Mouse (Mus musculus) cerebellum, postnatal 14 days (tissue): ENCODE data around the gene Caml.
"Not testable (repeated sequence)": the region's sequence is repeated elsewhere in the genome, so short reads cannot be mapped to it uniquely, and the experiment has no call there.

Experiments used
- DNase-seq, 2 experiments: peaks; one replicate each; pipeline ENCODE4 v3.0.0; 2021; ENCODE audit warnings: mixed read lengths in 2 of 2

The Caml gene

DNA sequence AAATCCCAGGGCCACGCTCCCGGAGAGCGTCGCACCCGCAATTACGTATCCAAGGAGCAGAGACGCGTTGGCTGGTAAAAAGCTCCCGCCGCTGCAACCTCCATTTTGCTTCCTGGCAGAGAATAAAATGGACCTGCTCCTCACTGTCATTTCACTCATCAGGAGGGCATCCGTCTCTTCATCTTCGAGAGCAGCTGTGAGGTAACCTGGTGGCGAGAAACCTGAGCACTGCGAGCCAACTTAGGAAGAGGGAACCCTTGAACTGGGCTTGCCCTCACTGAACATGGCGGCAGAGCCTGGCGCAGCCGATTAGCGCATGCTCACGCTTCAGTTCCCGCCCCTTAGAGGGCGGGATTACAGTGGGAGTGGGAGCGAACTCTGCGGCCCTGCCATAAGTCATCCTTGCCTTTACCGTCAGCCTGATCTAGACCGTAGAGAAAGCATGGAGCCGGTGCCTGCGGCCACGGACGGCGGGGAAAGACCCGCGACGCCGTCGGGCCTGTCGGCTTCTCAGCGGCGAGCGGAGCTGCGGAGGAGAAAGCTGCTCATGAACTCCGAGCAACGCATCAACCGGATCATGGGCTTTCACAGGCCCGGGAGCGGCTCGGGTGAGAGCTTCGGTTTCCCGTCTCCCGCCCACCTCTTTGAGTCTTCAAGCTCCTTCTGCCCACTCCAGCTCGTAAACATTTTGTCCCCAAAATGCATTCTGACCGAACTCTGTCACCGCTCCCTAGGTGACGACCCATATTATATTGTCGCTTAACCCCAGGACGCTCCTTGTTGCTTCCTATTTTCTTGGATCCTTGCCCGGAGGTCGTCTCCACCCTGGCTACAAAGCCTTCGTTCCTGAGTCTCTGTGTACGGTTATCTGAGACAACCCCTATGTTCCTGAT lies at the start of gene Caml:
Gene Caml, plus strand, starts transcription at position 357 of the 893 bp plus-strand sequence.
- peak; percentile 86 to 90 for DNase-seq

DNA sequence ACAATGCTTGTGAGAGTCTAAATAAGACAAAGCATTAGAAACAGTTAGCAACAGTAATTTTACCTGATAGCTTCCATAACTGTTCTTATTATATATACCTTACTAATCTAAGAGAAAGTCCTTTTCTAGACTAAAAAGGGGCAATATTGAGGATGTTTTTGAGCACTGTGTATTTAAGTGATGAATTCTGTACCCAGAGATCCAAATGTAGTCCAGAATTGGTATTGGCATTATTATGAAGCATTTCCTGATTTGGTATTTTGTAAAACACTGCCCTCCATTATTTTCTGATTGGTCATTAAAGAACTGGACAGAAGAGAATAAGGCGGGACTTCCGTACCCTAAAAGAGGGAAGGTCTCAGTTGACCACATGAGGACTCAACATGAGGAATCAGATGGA lies 49.4 kb upstream of the Caml start, which contains the start of gene Tmed9:
Gene Tmed9, plus strand, starts transcription at position 301 of the 400 bp plus-strand sequence.
- no peak for DNase-seq

DNA sequence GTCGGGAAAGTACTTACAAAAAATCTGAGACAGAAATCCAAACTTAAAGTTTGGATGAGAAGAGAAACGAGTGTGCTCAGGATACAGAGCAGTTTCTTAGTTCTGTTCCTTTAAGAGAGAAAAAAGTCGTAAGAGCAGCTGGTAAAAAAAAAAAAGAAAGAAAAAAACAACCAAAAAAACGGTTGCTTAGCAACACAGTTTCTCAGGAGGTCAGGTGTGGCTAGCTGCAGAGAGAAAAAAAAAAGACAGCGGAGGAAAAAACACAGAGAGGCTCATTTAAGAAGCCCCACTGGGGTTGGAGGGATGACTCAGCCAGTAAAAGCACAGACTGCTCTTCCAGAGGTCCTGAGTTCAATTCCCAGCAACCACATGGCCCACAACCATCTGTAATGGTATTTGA lies 48.5 kb upstream of the Caml start:
- DNase-seq, result no peak

DNA sequence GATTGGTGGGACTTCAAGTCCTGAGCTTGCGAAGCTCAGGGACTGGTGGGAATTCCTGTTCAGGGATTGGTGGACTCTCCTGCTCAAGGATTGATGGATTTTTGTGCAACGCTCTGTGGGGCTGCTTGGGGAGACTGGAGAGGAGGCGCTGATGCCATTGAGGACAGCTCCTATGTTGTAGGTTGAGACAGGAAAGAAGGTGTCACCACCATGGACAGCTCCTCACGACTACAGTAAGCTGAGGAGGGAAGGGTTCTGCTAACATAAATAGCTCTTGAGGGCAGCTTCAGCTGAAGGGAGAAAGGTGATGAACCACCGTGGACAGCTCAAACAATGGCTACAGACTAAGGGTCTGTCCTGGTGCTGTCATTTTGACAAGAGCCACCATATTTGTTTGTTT lies 46.9 kb upstream of the Caml start:
- no peak for DNase-seq

DNA sequence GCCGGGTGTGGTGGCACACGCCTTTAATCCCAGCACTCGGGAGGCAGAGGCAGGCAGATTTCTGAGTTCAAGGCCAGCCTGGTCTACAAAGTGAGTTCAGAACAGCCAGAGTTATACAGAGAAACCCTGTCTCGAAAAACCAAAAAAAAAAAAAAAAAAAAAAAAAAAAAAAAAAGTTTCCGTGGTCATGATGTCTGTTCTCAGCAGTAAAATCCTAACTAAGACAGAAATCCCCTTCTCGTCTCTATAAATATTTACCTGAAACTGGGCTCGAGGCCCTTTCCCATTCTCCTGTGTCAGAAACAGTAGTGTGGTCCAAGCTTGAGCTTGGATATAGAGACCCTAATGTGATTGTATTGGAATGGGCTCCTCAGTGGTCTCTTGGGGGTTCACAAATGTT lies 45.9 kb upstream of the Caml start:
- not testable (repeated sequence) for DNase-seq

DNA sequence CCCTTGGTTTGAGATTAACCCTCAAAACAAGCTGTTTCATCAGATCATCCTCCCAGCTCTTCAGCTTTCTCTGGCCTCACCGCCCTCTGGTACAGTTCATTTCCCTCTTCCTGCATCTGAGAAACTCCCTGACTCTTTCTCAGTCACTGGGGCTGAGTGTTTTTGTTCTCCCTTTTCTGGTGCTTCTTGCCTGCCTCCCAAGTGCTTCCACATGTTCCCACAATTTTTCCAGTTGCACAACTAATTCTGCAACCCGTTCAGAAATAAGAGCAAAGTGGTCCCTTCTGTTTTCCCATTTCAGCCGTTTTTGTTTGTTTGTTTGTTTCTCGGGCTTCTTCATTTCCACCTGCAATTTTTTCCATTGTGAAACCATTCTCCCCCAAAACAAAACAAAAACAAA lies 44.7 kb upstream of the Caml start:
- DNase-seq, result no peak

DNA sequence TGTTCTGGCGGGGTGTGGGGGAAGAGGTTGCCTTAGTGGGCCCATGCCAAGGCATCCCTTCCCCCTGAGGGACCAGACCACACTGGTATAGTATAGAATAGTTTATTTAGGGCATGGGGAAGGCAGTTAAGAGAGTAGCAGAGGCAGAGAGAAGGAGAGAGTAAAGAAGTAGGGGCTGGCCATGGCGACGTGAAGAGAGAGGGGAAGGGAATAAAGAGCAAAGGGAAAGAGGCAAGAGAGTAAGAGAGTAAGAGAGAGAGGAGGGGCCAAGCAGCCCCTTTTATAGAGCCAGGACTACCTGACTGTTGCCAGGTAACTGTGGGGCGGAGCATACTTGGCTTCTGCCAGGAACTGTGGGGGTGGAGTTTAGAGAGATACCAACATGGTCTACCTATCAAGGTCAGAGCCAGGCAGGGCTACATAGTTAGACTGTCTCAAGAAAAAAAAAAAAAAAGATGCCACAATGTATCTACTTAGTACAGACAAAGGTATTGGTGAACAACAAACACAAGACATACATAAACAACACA lies 30.8 kb upstream of the Caml start:
- peak in 1 of 2 experiments; percentile 26 for DNase-seq

DNA sequence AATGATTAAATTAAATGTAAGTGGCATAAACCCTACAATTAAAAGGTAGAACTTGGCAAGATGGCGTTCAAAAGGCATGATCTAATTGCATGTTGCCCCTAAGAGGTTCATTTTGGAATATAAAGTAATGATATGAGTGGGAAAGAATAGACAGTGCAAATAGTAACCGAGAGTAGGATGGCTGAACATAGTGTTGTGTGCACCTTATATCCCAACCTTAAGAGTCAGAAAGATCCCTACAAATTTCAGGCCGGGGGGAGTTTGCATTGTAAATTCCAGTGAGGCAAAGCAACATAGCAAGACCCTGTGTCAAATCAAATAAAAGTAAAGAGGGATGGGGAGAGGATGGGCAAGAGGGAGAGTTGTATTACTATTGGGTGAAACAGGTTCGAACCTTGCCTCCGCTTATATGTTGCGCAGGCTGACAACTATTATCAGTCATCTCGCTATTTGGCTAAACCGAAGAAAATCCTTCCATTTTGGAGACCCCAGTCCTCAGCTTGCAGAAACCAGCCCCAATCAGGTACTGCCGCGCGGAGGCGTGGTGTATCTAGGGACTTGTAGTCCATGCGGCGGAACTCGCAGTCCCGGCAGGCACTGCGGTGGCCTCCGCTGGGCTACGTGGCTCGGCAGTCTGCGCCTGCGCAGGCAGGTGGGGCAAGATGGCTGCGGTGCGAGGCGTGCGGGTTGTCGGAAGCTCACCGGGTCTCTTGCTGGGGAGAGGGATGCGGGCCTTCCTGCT lies 30.1 kb upstream of the Caml start:
- DNase-seq, result peak; percentile 98 to 99

DNA sequence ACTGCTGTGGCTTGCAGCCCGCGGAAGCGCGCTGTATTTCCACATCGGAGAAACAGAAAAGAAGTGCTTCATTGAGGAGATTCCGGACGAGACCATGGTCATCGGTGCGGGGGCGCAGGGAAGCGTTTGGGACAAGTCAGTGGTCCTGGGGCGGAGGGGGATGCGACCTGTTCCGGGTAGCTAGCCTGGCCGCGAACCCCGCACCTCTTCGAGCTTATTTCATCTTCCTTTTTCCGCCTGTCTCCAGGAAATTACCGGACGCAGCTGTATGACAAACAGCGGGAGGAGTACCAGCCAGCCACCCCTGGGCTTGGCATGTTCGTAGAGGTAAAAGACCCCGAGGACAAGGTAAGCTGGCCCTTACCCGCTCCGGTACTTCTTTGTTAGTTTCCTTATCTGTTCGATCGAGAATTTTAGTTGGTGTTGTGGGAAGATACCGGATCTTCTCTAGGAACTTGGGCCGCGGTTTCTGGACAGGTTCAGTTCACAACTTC lies 29.5 kb upstream of the Caml start:
- DNase-seq, result no peak

DNA sequence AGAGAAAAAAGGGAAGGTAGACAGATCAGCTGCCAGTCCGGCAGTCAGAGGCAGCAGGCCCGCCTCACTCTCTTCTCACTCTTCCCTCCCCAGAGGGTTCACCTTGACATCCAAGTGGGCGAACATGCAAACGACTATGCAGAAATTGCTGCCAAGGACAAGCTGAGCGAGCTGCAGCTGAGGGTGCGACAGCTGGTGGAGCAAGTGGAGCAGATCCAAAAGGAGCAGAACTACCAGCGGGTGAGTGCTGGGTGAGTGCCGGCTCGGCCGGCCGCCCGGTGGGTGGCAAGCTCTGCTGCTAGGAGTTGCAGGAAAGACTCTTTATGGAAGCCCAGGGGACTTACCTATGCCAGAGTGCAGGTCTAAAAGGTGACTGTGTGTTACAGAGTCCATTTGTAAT lies 27.4 kb upstream of the Caml start:
- DNase-seq, result peak; percentile 87 to 88

DNA sequence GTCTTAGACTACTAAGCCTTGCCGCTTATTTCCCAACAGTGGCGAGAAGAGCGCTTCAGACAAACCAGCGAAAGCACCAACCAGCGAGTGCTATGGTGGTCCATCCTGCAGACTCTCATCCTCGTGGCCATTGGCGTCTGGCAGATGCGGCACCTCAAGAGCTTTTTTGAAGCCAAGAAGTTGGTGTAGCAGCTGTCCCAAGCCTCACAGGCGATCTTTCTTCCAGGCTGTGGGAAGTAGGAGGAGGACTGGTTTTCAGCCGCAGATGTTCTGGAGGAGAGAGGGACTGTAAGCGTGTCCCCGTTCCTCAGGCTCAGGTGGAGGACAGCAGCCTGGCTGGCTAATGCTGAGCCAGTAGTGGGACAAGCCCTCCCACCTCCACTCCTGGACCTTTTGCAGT lies 26.0 kb upstream of the Caml start:
- no peak for DNase-seq

DNA sequence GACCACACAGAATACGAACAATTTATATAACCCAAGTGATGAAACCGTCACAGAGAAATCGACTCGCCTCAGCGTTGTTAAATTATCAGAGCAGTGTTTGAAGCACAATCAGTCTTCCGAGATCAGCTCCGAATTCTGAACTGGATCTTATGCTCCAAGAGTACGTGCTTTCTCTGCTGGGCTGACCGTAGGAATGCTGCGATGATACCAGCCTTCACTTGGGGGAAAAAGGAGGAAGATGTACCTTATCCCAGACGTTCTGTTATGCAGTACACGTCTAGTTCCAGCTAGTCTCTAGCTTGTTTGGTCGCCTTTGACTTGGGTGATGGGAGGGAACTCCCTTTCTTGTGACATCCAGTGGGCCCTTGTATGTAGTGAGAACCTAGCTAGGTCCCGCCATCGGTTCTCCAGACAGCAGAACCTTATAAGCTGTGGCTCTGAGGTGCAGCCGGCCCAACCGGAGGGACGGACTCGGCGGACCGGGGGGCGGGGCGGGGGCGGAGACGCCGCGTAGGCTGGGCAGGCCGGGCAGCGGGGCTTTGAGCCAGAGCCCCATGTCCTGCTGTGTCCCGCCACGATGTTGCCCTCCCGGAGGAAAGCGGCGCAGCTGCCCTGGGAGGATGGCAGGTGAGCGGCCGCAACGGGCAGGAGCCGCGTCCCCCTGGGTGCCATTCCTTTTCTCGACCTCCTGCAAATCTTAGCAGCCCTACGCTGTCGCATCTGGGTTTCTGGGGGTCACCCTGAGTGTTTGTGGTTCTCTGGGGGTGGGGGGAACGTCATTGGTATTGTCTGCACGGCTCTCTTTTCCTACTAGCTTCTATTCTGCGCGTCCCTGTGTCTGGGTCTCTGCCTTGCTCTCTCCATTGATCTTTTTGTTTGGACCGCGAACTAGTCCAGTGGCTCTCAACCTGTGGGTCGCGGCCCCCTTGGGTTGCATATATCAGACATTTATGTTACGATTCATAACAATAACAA lies 23.0 kb upstream of the Caml start, which contains the start of gene B4galt7:
Gene B4galt7, plus strand, starts transcription at position 331 of the 975 bp plus-strand sequence.
- peak; percentile 92 for DNase-seq

DNA sequence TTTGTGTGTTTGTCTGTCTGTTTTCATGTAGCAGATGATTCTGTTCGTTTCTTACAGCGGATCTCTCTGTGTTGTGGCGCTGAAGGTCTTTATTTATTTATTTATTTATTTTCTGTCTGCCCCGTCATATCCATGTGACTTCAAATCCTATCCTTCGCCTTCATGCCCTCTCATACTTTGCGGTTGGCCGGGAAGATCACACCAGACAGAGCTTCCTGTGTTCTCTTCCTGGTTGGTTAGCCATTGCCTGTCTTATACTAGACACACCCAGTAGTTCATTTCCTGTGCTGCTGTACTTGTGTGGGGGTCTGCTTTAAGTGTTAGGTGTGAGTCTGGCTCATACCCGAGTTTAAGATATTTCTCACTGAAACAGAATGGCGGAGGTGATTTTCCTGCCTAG lies 22.1 kb upstream of the Caml start:
- DNase-seq, result peak in 1 of 2 experiments; percentile 11

DNA sequence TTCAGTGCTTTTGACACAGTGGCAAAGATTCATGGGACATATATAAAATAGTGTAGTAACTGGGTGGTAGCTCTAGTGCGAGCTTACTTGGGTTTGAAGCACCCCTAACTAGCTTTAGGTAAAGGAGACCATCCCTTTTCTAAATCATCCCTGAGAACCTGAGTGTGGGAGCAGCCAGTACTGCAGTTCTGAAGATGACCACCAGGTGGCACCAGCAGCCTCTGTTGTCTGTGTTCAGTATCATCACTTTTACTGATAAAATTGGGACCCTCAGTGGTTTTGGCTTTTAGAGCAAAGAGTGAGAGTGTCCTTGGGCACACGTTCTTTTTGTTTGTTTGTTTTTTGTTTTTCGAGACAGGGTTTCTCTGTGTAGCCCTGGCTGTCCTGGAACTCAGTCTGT lies 21.2 kb upstream of the Caml start:
- peak; percentile 93 to 96 for DNase-seq

DNA sequence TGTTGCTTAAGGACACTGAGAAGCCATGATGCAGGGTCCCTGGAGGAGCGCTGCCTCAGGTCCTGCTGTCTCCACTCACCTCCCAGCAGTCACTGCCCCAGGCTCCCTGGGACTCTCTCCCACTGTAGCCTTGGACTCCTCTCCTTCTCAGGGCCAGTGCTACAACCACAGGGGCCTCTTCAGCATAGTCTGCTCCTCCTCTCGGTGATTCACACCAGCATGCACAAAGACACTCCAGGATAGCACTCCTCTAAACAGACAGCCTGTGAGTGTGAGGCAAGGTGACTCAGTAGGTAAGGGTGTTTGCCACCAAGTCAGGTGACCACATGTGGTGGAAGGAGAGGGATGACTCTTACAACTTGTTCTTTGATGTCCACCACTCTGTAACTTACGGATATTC lies 18.2 kb upstream of the Caml start:
- no peak for DNase-seq

DNA sequence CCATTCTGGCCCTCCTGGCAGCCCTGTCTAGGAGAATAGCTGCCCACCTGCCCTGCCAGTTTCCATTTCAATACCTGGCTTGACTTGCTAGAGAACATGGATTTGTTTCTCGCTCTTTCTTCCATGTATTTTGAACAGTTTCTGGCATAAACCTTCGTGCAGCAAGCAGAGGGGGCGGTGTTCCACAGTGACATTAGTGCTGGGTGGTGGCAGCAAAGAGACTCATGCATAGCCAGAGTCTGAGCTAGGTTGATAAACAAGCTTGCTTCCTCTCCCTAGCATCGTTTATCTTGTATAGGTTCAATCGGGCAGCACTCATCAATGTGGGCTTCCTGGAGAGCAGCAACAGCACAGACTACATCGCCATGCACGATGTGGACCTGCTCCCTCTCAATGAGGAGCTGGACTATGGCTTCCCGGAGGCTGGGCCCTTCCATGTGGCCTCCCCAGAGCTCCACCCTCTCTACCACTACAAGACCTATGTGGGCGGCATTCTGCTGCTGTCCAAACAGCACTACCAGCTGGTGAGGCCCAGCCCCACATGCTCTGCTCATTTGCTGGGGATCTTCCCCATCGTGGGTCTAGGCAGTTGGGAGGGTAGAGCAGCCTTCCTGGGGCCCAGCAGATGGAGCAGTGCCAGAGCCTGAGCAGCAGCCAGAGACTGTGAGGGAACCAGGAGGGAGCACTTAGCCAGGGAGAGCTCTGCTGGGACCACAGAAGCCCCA lies 15.7 kb upstream of the Caml start:
- no peak for DNase-seq

DNA sequence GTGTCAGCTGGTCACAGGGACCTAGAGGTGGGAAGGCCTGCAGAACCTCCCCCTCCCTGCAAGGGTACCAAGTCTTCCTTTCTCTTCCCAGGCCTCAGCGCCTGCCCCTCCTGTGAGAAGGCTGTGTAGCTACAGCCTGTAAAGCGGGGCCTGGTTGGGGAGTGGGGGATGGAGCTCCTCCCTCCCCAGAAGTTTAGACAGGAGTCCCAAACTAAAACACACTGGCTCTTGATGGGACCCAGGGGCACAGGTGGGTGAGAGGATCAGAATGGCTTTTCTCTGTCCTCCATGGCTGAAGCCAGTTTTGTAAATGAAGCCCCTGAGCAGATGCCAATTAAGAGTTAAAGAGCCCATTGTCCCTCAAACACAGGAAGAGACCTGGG lies 15.2 kb upstream of the Caml start:
- no peak for DNase-seq

DNA sequence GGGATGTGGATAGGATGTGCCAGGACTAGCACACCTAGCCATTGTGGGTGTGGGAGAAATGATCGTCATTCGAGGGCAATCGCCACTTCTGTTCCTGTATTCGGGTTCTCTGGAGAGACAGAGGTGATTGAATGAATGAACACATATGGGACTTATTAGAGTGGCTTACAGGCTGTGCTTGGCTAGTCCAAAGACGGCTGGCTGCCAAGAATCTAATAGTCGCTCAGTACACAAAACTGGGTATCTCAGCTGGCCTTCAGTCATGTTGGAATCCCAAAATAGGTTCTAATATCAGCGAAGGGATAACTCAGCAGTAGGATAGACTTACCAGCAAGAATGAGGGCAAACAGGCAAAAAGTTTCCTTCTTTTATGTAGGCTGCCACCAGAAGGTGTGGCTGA lies 10.8 kb upstream of the Caml start:
- no peak for DNase-seq

DNA sequence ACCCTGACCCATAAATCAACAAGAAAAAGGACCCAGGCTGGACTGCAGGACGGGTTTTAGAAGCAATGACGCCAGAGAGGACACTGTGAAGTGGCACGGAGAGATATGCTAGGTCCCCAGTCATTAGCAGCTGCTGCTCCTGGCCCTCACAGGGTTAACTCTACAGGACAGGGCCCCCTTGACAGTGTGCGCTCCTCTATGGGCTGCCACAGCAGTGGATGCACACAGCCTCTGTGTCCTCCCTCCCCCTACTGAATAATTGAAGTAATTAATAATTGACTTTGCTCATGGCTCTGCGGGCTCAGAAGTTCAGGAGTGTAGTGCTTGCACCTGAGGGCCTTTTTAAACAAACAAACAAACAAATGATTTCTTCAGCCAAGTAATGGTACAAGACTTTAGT lies 9.3 kb upstream of the Caml start:
- DNase-seq, result no peak

DNA sequence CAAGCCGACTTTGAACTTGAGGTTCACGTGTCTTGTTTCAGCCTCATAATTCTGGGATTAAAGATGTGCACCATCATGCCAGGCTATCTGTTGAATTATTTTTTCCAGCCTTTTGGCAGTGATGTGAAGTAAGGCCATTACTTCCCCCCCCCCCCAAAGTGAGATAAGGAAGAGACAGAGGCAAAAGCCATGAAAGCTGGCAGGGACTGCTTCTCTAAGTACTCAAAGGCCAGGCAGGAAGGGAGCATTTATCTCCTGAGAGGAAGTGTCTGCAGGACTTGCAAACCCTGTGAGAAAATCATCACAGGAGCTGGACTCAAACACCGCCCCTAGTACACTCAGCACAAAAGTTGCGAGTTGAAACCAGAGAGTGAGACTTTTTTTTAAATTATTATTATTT lies 3.5 kb upstream of the Caml start:
- DNase-seq, result no peak

DNA sequence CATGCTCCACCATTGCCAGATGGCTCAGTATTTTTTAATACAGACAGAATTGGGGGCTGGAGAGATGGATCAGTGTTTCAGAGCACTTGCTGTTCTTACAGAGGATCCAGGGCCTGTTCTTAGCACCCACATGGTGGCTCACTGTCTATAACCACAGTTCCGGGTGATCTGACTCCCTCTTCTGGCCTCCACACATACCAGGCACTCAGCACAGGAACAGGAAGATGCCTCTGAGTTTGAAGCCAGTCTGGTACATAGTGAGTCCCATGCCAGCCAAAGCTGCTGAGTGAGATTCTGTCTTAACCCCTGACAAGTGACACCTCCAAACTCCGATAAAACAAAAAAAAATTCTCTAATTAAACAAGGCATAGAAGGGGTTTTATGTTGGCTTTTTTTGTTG lies 2.5 kb upstream of the Caml start:
- DNase-seq, result no peak
